Mouse (Mus musculus) megakaryocyte, embryonic 14.5 days (primary cell): ENCODE measurements around the gene Actl9.

Experiments
- FLI1 ChIP-seq: IDR thresholded peaks from 2 replicates; pipeline ENCODE4 v1.6.1; 2012; ENCODE audit warnings: low read length, inconsistent platforms, mixed read lengths
- GATA1 ChIP-seq: IDR thresholded peaks from 3 replicates; pipeline ENCODE4 v1.6.1; 2012; ENCODE audit warnings: mixed read lengths, low read length, inconsistent platforms, borderline replicate concordance

- no peak for TF ChIP-seq GATA1
- TF ChIP-seq FLI1 = no peak
These were observed 7.2 kb downstream of the Actl9 start for GRCm38 (mm10) chr17:33439922-33440321.
